Mouse (Mus musculus) midbrain, embryonic 10.5 days (tissue): ENCODE data around the gene Gm7971. TPM values are rescaled to one million over a fixed set of nuclear protein-coding genes. Genes with fewer than 3 reads are reported as not detected.
"Not testable (repeated sequence)": the region's sequence is repeated elsewhere in the genome, so short reads cannot be mapped to it uniquely, and the experiment has no call there.

ENCODE experiments used
- DNase-seq: peaks from one replicate; pipeline ENCODE4 v3.0.0-alpha.2; 2017; ENCODE audit warnings: low spot score
- H3K27ac ChIP-seq: fragments of 300-500 bp; sonication (generic); replicated peaks from 2 replicates; pipeline ENCODE4 v1.5.1; 2016; ENCODE audit warnings: mild to moderate bottlenecking
- H3K27me3 ChIP-seq: fragments of 300-500 bp; sonication (generic); 2 replicates; pipeline ENCODE4 v1.6.1; 2016; ENCODE audit warnings: low read depth, mild to moderate bottlenecking; ENCODE audit not compliant: poor library complexity, severe bottlenecking
- H3K36me3 ChIP-seq: fragments of 300-500 bp; sonication (generic); 2 replicates; pipeline ENCODE4 v1.6.1; 2016; ENCODE audit warnings: mild to moderate bottlenecking, moderate library complexity
- H3K4me1 ChIP-seq: fragments of 300-500 bp; sonication (generic); 2 replicates; pipeline ENCODE4 v1.6.1; 2016
- H3K4me3 ChIP-seq: fragments of 300-500 bp; sonication (generic); 2 replicates; pipeline ENCODE4 v1.5.1; 2016; ENCODE audit warnings: mild to moderate bottlenecking, moderate library complexity
- H3K9me3 ChIP-seq: fragments of 300-500 bp; sonication (generic); replicated peaks from 2 replicates; pipeline ENCODE4 v1.6.1; 2016; ENCODE audit warnings: mild to moderate bottlenecking
- WGBS: fragments of 180-500 bp; shearing (Covaris S2); methylation state at CpG from one replicate; pipeline ENCODE4 v1.1.7; 2016; 5-methylcytosine and 5-hydroxymethylcytosine counted together
- polyA plus RNA-seq: library from polyadenylated mRNA; unstranded; fragments of >200 nt; fragmentation: Nextera tagmentation; extraction: Ambion mirVana; gene quantifications from 2 replicates; pipeline ENCODE4 v1.2.1, GENCODE M21; 2016

Gene Gm7971
- polyA plus RNA-seq = not detected in 2 replicates

DNA sequence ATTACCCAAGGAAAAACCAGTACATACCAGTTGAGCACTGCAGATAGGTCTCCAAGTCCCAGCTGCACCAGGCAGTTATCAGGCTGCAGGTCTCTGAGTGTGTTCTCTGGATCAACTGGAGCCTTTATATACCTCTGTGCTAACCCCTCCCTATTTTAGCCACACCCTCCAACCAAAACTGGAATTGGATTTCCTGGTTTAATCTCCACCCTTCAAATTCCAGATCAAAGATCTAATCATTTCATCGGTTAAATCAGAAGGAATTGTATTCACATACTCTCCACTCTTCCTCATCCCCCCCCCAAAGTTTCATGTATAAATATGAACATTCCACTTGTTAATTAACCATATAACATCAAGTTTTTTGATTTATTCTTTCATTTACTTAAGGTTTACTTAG is at the start of gene Gm7971:
Gene Gm7971 (minus strand): TSS at position 101 of the 400 bp plus-strand sequence.
- WGBS = no CpG with 5 or more reads among the region's 1 CpGs
- H3K4me1 ChIP-seq, H3K27me3 ChIP-seq, H3K36me3 ChIP-seq, H3K4me3 ChIP-seq, H3K9me3 ChIP-seq, H3K27ac ChIP-seq, DNase-seq: not testable (repeated sequence)

Other genes with a start within 250 kb of the Gm7971 start
- not detected in 2 replicates for gene D5Ertd577e, start 138.1 kb downstream of the Gm7971 start, polyA plus RNA-seq
- not detected in 2 replicates for gene Gm3286, start 84.1 kb downstream of the Gm7971 start, polyA plus RNA-seq
- gene Gm7978, start 141.3 kb upstream of the Gm7971 start, polyA plus RNA-seq = not detected in 2 replicates
- gene Gm7982, start 147.1 kb upstream of the Gm7971 start, polyA plus RNA-seq = not detected in 2 replicates
- not detected in 2 replicates for gene E330014E10Rik, start 181.1 kb upstream of the Gm7971 start, polyA plus RNA-seq